Mouse (Mus musculus): ENCODE measurements at regions not wholly inside any gene's neighbourhood (a gene's known extent, or its start where the extent isn't known, plus 50 kb on each side); places are given as distances from the start of the nearest gene placed in this dataset.

DNA sequence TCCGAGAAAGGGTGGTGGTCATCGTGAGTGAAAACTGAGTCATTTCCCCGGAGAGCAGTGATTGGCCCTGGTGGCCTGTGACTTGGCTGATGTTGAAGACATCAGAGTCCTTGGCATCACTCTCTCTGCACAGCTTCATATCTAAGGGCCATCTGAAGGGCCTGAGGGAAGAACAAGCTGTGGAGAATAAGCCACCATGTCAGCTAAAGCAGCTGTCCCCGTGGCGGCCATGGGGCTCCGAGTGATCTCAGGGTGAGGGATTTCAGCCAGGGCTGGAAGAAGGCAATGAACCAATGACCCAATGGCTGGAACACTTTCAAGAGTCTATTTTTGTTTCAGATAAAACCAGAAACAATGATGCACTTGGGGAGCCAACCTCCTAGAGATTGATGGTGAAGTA lies 62.2 kb downstream of the Ttc32 start:
- DNase-seq (ENCODE audit: low spot score in 2 of 2), result peak; percentile 85 to 86

GRCm38 (mm10) chr12:9095061-9095460 lies 65.3 kb downstream of the Ttc32 start:
- DNase-seq (ENCODE audit: low spot score in 2 of 2), result no peak

- DNase-seq (ENCODE audit: low spot score in 2 of 2), result peak; percentile 63
Measured at GRCm38 (mm10) chr12:9106416-9106815, 76.6 kb downstream of the Ttc32 start.

DNA sequence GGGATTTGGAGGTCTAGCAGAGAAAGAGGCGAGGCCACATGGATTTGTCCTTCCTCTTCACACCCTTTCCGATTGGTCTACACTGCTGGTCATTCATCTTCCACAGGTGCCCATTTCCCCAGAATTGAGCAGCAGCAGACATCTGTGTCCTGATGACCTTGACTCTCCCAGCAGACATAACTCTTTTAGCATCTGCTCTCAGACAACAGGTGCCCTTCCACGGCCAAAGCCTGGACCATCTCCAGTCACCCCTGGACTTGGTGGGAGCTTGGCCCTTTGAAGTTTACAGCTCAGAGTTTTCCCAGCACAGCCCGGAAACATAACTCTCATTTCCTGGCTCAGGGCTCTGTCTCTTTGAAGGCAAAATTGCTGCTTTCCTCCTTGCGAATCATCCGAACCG lies 80.0 kb downstream of the Ttc32 start:
- DNase-seq (ENCODE audit: low spot score in 2 of 2), result no peak

DNA sequence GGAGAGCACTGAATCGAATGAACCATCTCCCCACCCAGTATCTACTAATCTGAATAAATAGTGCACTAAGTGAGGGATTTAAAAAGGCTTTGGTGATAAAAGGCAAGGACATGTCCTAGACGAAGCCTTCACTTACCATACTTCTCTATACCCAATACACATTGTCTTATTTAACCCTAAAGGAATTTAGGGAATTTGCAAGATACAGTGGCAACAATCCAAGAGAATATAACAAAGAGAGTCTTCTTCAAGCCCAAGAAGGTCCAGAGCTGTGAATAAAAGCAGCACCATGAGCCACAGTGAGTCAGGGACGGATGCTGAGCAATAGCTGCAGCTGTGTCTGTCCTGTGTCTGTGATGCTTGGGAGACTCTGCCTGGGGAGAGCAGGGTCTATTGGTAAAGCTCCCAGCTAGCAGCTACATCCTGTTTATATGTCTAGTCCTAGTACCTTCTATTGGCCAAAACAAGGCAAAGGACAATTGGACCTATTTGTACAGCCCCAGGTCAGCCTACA lies 82.4 kb downstream of the Ttc32 start:
- no peak for DNase-seq (ENCODE audit: low spot score in 2 of 2)

- DNase-seq (ENCODE audit: low spot score in 2 of 2), result peak; percentile 84 to 86
Measured at GRCm38 (mm10) chr12:9113652-9114051, 83.9 kb downstream of the Ttc32 start.

DNA sequence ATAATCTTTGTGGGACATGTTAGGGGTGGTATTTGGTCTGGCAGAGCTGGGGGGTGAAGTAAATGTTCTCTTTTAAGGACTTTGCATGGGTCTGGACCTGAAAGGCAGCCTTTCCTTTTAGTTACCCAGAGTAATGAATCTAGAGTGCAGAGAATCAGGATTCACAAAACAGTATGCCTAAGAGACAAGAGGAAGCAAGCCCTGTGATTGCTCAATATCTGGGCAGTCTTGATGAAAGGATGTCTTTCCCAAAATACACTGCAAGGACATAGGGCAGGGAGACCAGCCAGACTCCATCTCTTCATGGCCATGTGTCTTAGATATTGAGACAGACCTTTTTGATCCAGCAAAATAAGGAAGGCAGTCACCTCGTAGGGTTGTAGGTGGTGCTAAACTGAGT lies 84.3 kb downstream of the Ttc32 start:
- peak; percentile 62 to 75 for DNase-seq (ENCODE audit: low spot score in 2 of 2)

- no peak for DNase-seq (ENCODE audit: low spot score in 2 of 2)
Measured at GRCm38 (mm10) chr12:9118576-9118975, 88.8 kb downstream of the Ttc32 start.

DNA sequence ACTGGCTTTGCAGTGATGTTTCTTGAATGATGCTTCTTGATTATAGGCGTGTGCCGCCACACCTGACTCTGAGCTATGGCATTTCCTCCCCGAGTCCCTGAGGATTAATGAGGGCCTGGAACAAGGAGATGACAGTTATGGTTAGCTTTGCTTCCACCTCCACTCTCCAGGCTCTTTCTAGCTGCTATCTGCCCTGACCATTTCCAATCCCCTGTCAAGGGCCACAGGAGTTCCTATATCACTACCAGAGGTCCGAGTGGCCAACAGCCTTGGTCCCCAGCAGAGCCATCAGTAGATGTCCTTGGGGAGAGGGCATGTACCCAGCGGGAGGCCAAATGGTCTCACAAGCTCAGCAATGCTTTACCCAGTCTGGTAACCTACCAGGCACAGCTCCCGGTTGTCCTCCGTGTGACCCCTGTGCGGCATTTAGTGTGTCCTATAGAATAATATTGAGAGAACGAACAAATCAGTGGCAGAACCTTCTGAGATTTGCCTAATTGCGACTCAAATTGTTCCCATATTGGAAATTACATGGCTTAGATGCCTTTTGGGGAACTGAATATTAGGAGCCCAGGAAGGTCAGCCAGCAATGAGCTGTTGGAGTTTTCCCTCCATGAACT lies 98.2 kb downstream of the Ttc32 start:
- DNase-seq (ENCODE audit: low spot score in 2 of 2), result no peak

DNA sequence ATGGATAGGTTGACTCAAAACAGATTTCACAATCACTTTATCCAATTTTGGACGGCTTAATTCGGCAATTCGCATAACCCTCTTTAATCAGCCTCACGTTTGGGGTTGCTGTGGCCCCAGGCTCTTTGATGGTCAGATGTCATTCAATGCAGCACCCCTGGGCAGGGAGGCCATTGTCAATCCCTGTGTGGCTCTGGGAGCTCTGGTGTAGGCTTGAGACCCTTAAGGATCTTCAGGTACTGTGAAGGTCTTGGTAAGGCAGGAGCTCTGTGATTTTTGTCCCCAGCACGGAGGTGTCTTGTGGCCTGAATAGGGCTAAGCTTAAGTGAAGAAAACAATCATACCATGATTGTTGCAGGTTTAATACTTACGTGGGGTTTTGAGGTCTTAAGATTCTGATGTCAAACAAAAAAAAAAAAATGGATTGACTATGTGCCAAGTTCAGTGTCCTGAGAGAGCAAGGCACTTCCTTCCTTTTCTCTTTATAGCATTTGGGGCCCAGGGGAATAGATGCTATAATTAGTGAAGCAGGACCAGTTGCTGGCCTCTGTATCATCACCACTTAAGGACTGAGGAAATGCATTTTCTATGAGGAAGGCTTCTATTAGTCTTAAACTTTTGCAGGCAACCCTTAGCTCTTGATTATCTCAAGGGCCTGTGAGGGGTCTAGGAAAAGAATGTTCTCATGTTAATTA lies 98.9 kb downstream of the Ttc32 start:
- DNase-seq (ENCODE audit: low spot score in 2 of 2), result peak; percentile 48 to 75

- DNase-seq (ENCODE audit: low spot score in 2 of 2), result no peak
Measured at GRCm38 (mm10) chr12:9132621-9133020, 102.8 kb downstream of the Ttc32 start.

DNA sequence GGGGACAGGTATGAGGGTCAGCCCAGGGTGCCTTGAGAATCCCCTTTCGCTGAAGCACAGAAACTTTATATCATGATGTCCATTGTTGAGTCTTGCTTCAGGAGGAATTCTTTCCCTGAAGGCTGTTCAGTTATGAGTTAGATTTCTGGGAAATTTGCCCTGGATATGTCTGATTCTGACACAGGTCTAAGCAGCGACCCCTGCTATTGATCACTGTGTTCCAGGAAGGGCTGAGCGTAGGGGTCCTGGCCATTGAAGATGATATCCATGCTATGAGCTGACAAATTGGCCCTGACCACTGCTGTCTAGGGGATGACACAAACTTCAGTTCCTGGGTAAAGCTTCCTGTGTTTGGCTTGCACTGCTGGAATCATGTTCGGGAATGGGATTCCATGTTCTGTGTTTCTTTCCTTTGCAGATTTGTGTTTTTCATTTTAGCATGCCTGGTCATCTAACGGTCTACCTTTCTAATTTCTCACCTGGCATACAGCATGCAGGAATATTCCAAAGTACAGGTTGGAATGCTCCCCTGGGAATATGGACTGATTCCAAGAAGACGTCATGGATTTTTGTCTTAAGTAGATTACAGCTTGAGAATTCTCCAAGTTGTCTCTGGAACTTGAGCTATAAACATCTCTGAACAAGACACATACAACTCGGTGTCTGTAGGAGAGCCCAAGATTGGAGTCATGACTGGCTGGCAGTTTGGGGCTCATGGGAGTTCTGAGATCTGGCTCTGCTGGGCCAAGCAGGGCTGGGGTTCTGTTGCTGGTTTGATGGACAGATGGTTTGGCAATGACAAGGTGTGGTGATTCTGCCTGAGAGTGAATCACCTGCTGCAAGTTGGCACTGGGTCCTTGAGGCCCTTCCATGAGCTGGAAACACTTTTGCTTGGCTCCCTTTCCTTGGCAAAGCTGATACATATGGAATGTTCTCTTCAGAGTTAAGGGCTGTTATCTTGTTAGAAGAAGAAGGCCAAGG lies 104.4 kb downstream of the Ttc32 start:
- DNase-seq (ENCODE audit: low spot score in 2 of 2), result no peak

- DNase-seq (ENCODE audit: low spot score in 2 of 2), result no peak
Measured at GRCm38 (mm10) chr12:9151001-9151400, 121.2 kb downstream of the Ttc32 start.

DNA sequence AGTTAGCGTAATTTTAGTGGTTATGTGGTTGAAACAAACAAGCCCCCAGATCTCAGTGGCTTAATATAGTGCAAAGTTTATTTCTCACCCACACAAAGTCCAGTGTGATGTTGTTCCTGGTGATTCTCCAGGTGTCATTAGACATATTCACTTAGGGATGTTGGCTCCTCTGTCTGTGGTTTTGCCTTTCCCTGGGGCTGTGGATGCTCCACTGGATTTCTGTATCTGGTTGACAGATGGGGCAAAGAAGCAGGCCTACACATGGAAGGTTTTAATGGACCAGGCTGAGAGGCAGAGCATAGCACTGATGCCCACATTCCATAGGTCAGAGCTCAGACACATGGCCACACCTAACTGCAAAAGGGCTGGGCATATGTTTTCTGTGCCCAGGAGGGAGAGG lies 121.6 kb downstream of the Ttc32 start:
- no peak for DNase-seq (ENCODE audit: low spot score in 2 of 2)

DNA sequence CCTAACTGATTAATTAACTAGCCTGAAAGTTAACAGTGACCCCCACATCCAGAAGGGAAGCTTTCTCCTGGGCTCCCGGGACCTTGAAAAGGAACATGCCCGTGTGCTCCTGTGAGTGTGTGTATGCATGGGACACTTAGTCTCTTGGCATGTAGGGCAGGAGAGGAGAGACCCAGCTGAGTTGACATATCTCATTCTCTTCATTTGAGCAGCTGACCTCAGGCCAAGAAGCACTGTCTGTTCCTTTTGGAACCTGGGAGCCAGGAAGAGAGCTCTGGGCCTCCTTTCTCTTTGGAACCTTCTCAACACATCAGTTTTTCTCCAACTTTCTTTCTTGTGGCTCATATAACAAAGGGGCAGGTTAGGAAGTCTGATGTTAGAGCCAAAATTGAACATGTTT lies 124.7 kb downstream of the Ttc32 start:
- no peak for DNase-seq (ENCODE audit: low spot score in 2 of 2)

DNA sequence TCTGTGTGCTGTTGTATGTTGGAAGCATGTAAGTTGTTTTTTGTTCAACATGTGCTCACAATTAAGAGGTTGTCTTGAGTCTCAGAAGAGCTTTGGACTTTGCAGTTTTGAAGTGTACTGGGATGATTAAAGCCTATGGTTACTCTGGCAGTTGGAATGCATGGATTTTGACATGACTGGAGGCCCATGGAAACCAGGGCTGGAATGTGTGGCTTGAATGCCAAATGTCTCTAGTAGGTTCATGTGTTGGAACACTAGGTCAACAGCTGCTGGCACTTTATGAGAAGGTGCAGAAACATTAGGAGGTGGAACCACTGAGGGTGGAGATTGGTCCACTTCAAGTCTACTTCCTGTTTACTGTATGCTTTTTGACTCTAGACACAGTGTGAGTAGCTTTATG lies 127.0 kb downstream of the Ttc32 start:
- DNase-seq (ENCODE audit: low spot score in 2 of 2), result no peak

- no peak for DNase-seq (ENCODE audit: low spot score in 2 of 2)
Measured at GRCm38 (mm10) chr12:9158751-9159150, 129.0 kb downstream of the Ttc32 start.

- DNase-seq (ENCODE audit: low spot score in 2 of 2), result peak in 1 of 2 experiments; percentile 36
Measured at GRCm38 (mm10) chr12:9165367-9165940, 135.7 kb downstream of the Ttc32 start.

GRCm38 (mm10) chr12:9166218-9166908 lies 136.6 kb downstream of the Ttc32 start:
- DNase-seq (ENCODE audit: low spot score in 2 of 2), result peak in 1 of 2 experiments; percentile 16

DNA sequence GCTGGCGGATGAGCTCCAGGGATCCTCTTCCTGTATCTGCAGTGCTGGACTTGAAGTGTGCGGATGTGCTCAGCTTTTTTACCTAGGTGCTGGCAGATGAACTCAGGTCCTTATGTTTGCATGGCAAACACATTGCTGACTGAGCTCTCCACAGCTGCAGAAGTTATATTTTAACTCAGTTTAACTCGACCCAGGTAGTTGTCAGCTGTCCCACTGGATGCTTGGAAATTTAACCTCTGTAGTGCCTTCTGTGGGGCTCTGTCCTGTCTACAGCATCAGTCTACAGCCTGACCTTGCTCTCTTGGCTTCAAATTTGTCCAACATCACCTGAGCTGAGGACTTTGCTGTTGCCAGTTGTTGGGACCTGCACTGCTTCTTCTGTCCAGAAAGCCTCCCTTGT lies 139.2 kb downstream of the Ttc32 start:
- no peak for DNase-seq (ENCODE audit: low spot score in 2 of 2)

GRCm38 (mm10) chr12:9173680-9174079 lies 143.9 kb downstream of the Ttc32 start:
- no peak for DNase-seq (ENCODE audit: low spot score in 2 of 2)

Data from heart, adult 9 months (tissue).